Mouse (Mus musculus): ENCODE results near the gene Oaz3. TPM values are rescaled to one million over a fixed set of nuclear protein-coding genes. Genes with fewer than 3 reads are reported as not detected.

The Oaz3 gene
- polyA plus RNA-seq, 1 experiment from 2014 or later: 0.38 TPM

DNA sequence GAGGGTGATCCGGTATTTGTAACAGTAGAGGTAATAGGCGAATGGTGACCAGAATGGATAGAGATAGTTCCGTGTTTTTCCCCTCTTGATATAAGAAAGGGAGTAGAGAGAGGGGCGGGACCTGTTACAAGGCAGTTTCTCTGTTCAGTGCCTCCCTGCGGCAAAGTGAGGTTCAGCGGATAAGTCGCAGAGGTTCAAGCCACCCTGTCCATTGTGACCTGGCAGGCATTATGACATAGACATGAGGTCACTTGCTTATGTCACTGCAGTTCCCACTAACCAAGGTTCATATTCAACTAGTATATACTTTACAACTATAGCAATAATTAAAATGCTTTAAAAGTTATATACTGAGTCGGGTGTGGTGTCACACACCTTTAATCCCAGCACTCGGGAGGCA is 7.3 kb downstream of the Oaz3 start:
- no peak for ATAC-seq
- WGBS: 86% methylated on average over 9 of the region's 9 CpGs
- H3K4me2 ChIP-seq (ENCODE audit: low read length): no peak overlapping the region
- no peaks in the 10 kb centered on the region for H3K36me3 ChIP-seq (ENCODE audit: control insufficient read depth, insufficient read depth, low read length)
- no peaks in the 10 kb centered on the region for H3K4me1 ChIP-seq (ENCODE audit: control insufficient read depth, insufficient read depth, low read length)
- H3K9ac ChIP-seq (ENCODE audit: low read length): no peak overlapping the region
- H3K4me3 ChIP-seq (ENCODE audit: low read depth, low read length): no peak overlapping the region
- no peaks in the 10 kb centered on the region for H3K27me3 ChIP-seq (replicated peaks; ENCODE audit: control insufficient read depth, insufficient read depth, low read length)
- H3K27ac ChIP-seq (ENCODE audit: low read depth, low read length): no peak overlapping the region
- no peak for DNase-seq (ENCODE audit: low spot score)
- H3K9me3 ChIP-seq (replicated peaks; ENCODE audit: control insufficient read depth, low read length): no peaks in the 10 kb centered on the region

- WGBS: 94% methylated on average over 2 of the region's 2 CpGs
- Histone ChIP-seq H3K4me3 (ENCODE audit: low read depth, low read length) (no peak overlapping the region), H3K27me3 (replicated peaks; ENCODE audit: control insufficient read depth, insufficient read depth, low read length) (no peaks in the 10 kb centered on the region), H3K27ac (ENCODE audit: low read depth, low read length) (no peak overlapping the region), H3K4me1 (ENCODE audit: control insufficient read depth, insufficient read depth, low read length) (no peaks in the 10 kb centered on the region), H3K36me3 (ENCODE audit: control insufficient read depth, insufficient read depth, low read length) (peaks cover 19% of the 10 kb centered on the region), H3K9me3 (replicated peaks; ENCODE audit: control insufficient read depth, low read length) (no peaks in the 10 kb centered on the region), H3K4me2 (ENCODE audit: low read length) (no peak overlapping the region), H3K9ac (ENCODE audit: low read length) (no peak overlapping the region)
- no peak for ATAC-seq
- DNase-seq (ENCODE audit: low spot score): no peak
Observed at GRCm38 (mm10) chr3:94434305-94434704, 9.4 kb downstream of the Oaz3 start.

DNA sequence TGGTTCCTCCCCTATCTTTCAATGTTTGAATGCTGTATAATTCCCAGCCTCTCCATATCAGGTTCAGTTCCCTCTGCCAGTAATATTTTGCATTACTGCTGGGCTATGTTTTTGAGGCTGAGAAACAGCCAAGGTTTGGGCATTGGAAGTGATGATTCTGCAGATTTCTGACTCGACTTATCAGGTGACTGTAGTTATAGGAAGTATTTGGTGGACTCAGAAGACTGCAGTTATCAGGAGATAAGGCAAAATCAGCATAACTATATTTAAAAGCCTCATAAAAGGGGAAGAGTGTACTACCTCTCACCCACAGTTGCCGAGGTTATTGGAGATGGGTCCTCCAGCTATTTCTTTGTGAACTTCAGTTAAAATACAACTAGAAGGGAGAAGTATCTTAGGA is 12.7 kb downstream of the Oaz3 start:
- WGBS: 89% methylated on average over 2 of the region's 2 CpGs
- H3K9ac ChIP-seq (ENCODE audit: low read length): no peak overlapping the region
- ATAC-seq (no peak), DNase-seq (ENCODE audit: low spot score) (no peak)
- no peak overlapping the region for H3K4me3 ChIP-seq (ENCODE audit: low read depth, low read length)
- H3K9me3 ChIP-seq (replicated peaks; ENCODE audit: control insufficient read depth, low read length): no peaks in the 10 kb centered on the region
- no peaks in the 10 kb centered on the region for H3K27me3 ChIP-seq (replicated peaks; ENCODE audit: control insufficient read depth, insufficient read depth, low read length)
- H3K36me3 ChIP-seq (ENCODE audit: control insufficient read depth, insufficient read depth, low read length): peaks cover 47% of the 10 kb centered on the region
- no peak overlapping the region for H3K4me2 ChIP-seq (ENCODE audit: low read length)
- no peak overlapping the region for H3K27ac ChIP-seq (ENCODE audit: low read depth, low read length)
- no peaks in the 10 kb centered on the region for H3K4me1 ChIP-seq (ENCODE audit: control insufficient read depth, insufficient read depth, low read length)

DNA sequence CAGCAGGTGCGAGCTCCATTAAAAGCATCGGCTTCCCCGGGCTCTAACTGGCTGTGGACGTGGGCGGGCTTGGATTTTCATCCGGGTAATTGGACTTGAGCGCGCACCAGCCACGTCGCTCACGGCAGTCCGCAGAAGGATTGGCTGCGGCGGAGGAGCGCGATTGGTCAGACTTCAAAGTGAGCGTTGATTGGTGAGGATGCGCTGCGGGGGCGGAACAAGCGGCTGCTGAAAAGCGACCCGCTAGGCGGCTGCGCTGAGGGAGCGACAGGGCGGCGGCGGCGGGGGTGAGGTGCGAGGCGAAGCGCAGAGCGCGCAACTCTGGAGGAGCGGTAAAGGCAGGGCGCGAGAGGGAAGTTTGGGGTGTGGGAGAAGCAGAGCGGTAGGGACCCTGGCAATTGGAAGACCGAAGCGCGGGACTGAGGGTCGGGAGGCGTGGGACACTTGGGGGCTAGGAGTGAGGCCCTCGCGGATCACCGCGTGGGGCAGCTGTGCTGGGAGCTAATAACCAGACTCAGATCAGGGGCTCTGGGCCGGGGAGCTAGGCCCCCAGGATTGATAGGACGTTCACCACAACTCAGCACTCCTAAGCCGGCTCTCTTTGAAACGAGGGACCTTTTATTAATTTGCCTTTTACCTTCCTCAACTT is 30.6 kb downstream of the Oaz3 start, which contains the start of gene Tdrkh:
Gene Tdrkh, plus strand, starts transcription at position 243 of the 649 bp plus-strand sequence.
- peak within 1 kb of the TSS; percentile 57 for H3K4me3 ChIP-seq (ENCODE audit: low read depth, low read length)
- no peaks in the 10 kb centered on the region for H3K27me3 ChIP-seq (replicated peaks; ENCODE audit: control insufficient read depth, insufficient read depth, low read length)
- DNase-seq (ENCODE audit: low spot score) (peak; percentile 99), ATAC-seq (peak; percentile 100)
- WGBS: 7% methylated on average over 52 of the region's 52 CpGs
- no peaks in the 10 kb centered on the region for H3K9me3 ChIP-seq (replicated peaks; ENCODE audit: control insufficient read depth, low read length)
- H3K4me1 ChIP-seq (ENCODE audit: control insufficient read depth, insufficient read depth, low read length): 0 out of 2 replicates have a peak, but pooled peaks cover 7% of the 10 kb centered on the region
- peak within 1 kb of the TSS; percentile 67 for H3K27ac ChIP-seq (ENCODE audit: low read depth, low read length)
- H3K9ac ChIP-seq (ENCODE audit: low read length): peak within 1 kb of the TSS; percentile 76
- no peaks in the 10 kb centered on the region for H3K36me3 ChIP-seq (ENCODE audit: control insufficient read depth, insufficient read depth, low read length)
- peak within 1 kb of the TSS; percentile 89 for H3K4me2 ChIP-seq (ENCODE audit: low read length)

- peak overlapping the region; percentile 76 for H3K9ac ChIP-seq (ENCODE audit: low read length)
- H3K4me1 ChIP-seq (ENCODE audit: control insufficient read depth, insufficient read depth, low read length): 0 out of 2 replicates have a peak, but pooled peaks cover 7% of the 10 kb centered on the region
- no peaks in the 10 kb centered on the region for H3K27me3 ChIP-seq (replicated peaks; ENCODE audit: control insufficient read depth, insufficient read depth, low read length)
- peak overlapping the region; percentile 67 for H3K27ac ChIP-seq (ENCODE audit: low read depth, low read length)
- H3K36me3 ChIP-seq (ENCODE audit: control insufficient read depth, insufficient read depth, low read length): no peaks in the 10 kb centered on the region
- 4% methylated on average over 25 of the region's 25 CpGs for WGBS
- peak overlapping the region; percentile 89 for H3K4me2 ChIP-seq (ENCODE audit: low read length)
- H3K9me3 ChIP-seq (replicated peaks; ENCODE audit: control insufficient read depth, low read length): no peaks in the 10 kb centered on the region
- DNase-seq (ENCODE audit: low spot score) (no peak), ATAC-seq (peak; percentile 62)
- H3K4me3 ChIP-seq (ENCODE audit: low read depth, low read length): peak overlapping the region; percentile 57
Observed at GRCm38 (mm10) chr3:94412530-94412929, 31.2 kb downstream of the Oaz3 start.

- no peaks in the 10 kb centered on the region for H3K27me3 ChIP-seq (replicated peaks; ENCODE audit: control insufficient read depth, insufficient read depth, low read length)
- H3K9me3 ChIP-seq (replicated peaks; ENCODE audit: control insufficient read depth, low read length): no peaks in the 10 kb centered on the region
- H3K4me3 ChIP-seq (ENCODE audit: low read depth, low read length): no peak overlapping the region
- 0 out of 2 replicates have a peak, but pooled peaks cover 2% of the 10 kb centered on the region for H3K4me1 ChIP-seq (ENCODE audit: control insufficient read depth, insufficient read depth, low read length)
- H3K27ac ChIP-seq (ENCODE audit: low read depth, low read length): no peak overlapping the region
- ATAC-seq (no peak), DNase-seq (ENCODE audit: low spot score) (no peak)
- no peak overlapping the region for H3K9ac ChIP-seq (ENCODE audit: low read length)
- 80% methylated on average over 4 of the region's 4 CpGs for WGBS
- H3K4me2 ChIP-seq (ENCODE audit: low read length): no peak overlapping the region
- H3K36me3 ChIP-seq (ENCODE audit: control insufficient read depth, insufficient read depth, low read length): no peaks in the 10 kb centered on the region
Observed at GRCm38 (mm10) chr3:94405561-94405960, 38.2 kb downstream of the Oaz3 start.

DNA sequence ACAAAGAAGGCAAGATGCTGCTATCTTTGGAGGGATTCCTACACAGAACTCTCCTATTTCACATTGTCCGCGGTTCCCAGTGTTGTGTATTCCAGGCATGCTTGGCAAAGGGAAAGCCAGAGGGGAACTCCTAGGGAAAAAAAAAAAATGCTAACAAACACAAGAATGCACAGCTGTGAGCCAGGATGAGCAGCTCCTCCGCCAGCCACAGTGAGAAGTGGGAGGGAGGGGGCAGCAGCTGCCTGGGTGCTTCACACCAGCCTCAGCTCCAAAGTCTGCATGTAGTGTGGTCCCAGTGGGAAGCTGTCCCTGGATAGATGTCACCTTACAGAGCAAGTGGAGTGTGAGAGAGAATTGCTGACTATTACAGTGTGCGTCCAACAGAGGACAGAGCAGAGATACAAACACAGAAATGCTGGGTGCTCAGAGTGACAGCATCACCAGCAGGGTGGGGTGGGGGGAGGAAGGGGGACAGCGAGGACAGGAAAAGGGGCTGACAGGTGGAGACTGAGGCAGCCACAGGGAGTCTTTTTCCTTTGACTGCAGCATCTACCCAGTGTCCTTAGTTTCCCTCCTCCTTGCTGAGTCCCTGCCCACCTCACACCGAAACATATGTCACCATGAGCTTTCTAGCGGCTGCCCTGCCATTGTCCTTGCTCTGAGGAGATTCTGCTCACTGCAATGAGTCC is 39.2 kb downstream of the Oaz3 start:
- ATAC-seq: peak; percentile 56; the same call in 1 of the 2 replicates
- WGBS: 33% methylated on average over 7 of the region's 7 CpGs
- H3K4me2 ChIP-seq (ENCODE audit: low read length): no peak overlapping the region
- DNase-seq (ENCODE audit: low spot score): peak; percentile 57
- H3K4me3 ChIP-seq (ENCODE audit: low read depth, low read length): no peak overlapping the region
- H3K9me3 ChIP-seq (replicated peaks; ENCODE audit: control insufficient read depth, low read length): no peaks in the 10 kb centered on the region
- no peak overlapping the region for H3K9ac ChIP-seq (ENCODE audit: low read length)
- H3K4me1 ChIP-seq (ENCODE audit: control insufficient read depth, insufficient read depth, low read length): peaks cover 6% of the 10 kb centered on the region; the same call in 1 of the 2 replicates
- H3K36me3 ChIP-seq (ENCODE audit: control insufficient read depth, insufficient read depth, low read length): no peaks in the 10 kb centered on the region
- H3K27ac ChIP-seq (ENCODE audit: low read depth, low read length): no peak overlapping the region
- H3K27me3 ChIP-seq (replicated peaks; ENCODE audit: control insufficient read depth, insufficient read depth, low read length): no peaks in the 10 kb centered on the region

DNA sequence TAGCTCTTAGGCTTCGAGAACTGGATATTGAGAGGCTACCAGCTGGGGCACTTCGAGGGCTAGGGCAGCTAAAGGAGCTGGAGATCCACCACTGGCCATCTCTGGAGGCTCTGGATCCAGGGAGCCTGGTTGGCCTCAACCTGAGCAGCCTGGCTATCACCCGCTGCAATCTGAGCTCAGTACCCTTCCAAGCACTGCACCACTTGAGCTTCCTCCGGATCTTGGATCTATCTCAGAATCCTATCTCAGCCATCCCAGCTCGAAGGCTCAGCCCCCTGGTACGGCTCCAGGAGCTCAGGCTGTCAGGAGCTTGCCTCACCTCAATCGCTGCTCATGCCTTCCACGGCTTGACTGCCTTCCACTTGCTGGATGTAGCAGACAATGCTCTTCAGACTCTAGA is 41.3 kb downstream of the Oaz3 start:
- Histone ChIP-seq H3K4me2 (ENCODE audit: low read length) (no peak overlapping the region), H3K36me3 (ENCODE audit: control insufficient read depth, insufficient read depth, low read length) (no peaks in the 10 kb centered on the region), H3K9me3 (replicated peaks; ENCODE audit: control insufficient read depth, low read length) (no peaks in the 10 kb centered on the region), H3K4me3 (ENCODE audit: low read depth, low read length) (no peak overlapping the region), H3K9ac (ENCODE audit: low read length) (no peak overlapping the region), H3K27me3 (replicated peaks; ENCODE audit: control insufficient read depth, insufficient read depth, low read length) (no peaks in the 10 kb centered on the region), H3K4me1 (ENCODE audit: control insufficient read depth, insufficient read depth, low read length) (peaks cover 10% of the 10 kb centered on the region; the same call in 1 of the 2 replicates), H3K27ac (ENCODE audit: low read depth, low read length) (no peak overlapping the region)
- ATAC-seq (no peak), DNase-seq (ENCODE audit: low spot score) (no peak)
- WGBS: 73% methylated on average over 8 of the region's 8 CpGs
